8 mouse cellular contexts compared by ENCODE assay signal in genomic region chr17:24350926-24351759, GRCm38 (mm10). TPM values are rescaled to one million over a fixed set of nuclear protein-coding genes. Genes with fewer than 3 reads are reported as not detected.
DNase-seq lines count a peak whose midpoint lies in the region; ATAC-seq and TF ChIP-seq lines count a peak whose summit lies in the region.

Abca17 (minus strand) TSS chr17:24351068.

- DNase-seq in frontal cortex, adult 2 months (ENCODE audit: extremely low spot score in 1 of 2, low spot score in 1 of 2): no peak
- peak; percentile 90 for DNase-seq in MEL (ENCODE audit: low read depth, low spot score)
- DNase-seq in kidney, postnatal 14 days: peak; percentile 45

- peaks cover 0 to 23% of the 10 kb centered on the region in 2 experiments; a peak in 2 of 4 replicates for H3K36me3 ChIP-seq in MEL (ENCODE audit: control insufficient read depth in 1 of 2, insufficient read depth in 2 of 2, low read length in 2 of 2)
- no peaks in the 10 kb centered on the region for H3K36me3 ChIP-seq in heart, embryonic 14.5 days (ENCODE audit: control insufficient read depth, insufficient read depth, low read length)
- no peaks in the 10 kb centered on the region for H3K36me3 ChIP-seq in stomach, embryonic 16.5 days (ENCODE audit: control insufficient read depth, insufficient read depth, low read length)

- TF ChIP-seq RAD21 in MEL (IDR thresholded peaks at IDR 0.05; ENCODE audit: low read depth, low read length): no peak

- TF ChIP-seq EP300 in MEL (IDR thresholded peaks at IDR 0.05; ENCODE audit: low read depth in 1 of 2, low read length in 2 of 2): no peak

- peak; percentile 23; the same call in 1 of the 2 replicates for ATAC-seq in frontal cortex, adult (ENCODE audit: low TSS enrichment)
- no peak for ATAC-seq in heart, embryonic 14.5 days (ENCODE audit: insufficient number of reproducible peaks, insufficient read depth, low FRiP score, low read depth)
- ATAC-seq in megakaryocyte progenitor cell, adult 5-6 weeks (replicated peaks; ENCODE audit: poor library complexity): peak; percentile 21
- ATAC-seq in stomach, embryonic 16.5 days (ENCODE audit: insufficient read depth, low FRiP score): peak; percentile 1; the same call in 1 of the 2 replicates

- H3K4me2 ChIP-seq in heart, embryonic 14.5 days (ENCODE audit: low read length): peak within 1 kb of the TSS; percentile 96
- peak within 1 kb of the TSS; percentile 99 for H3K4me2 ChIP-seq in stomach, embryonic 16.5 days (ENCODE audit: low read depth, low read length)

- peaks cover 34% of the 10 kb centered on the region for H3K79me2 ChIP-seq in MEL (ENCODE audit: control insufficient read depth, insufficient read depth, low read length, poor library complexity)

- TF ChIP-seq CTCF in MEL (IDR thresholded peaks at IDR 0.05 in 2 of 3, conservative IDR thresholded peaks at IDR 0.05 in 1 of 3; ENCODE audit: control insufficient read depth in 1 of 3, insufficient read depth in 1 of 3, low read depth in 2 of 3, low read length in 3 of 3, poor library complexity in 1 of 3, severe bottlenecking in 1 of 3): no peak
- TF ChIP-seq CTCF in cortical plate, adult 2 months (IDR thresholded peaks at IDR 0.05; ENCODE audit: extremely low read depth, insufficient read depth, low read length): no peak

- H3K4me3 ChIP-seq in MEL (ENCODE audit: control insufficient read depth in 1 of 2, insufficient read depth in 1 of 2, low read depth in 2 of 2, low read length in 2 of 2): peak within 1 kb of the TSS; percentile 74 to 96
- peak within 1 kb of the TSS; percentile 63 for H3K4me3 ChIP-seq in cortical plate, adult 2 months (ENCODE audit: insufficient read depth, low read length)
- peak within 1 kb of the TSS; percentile 73 to 80 for H3K4me3 ChIP-seq in heart, embryonic 14.5 days (ENCODE audit: control insufficient read depth in 1 of 2, insufficient read depth in 1 of 2, low read depth in 1 of 2, low read length in 2 of 2)
- peak within 1 kb of the TSS; percentile 78 for H3K4me3 ChIP-seq in stomach, embryonic 16.5 days (replicated peaks; ENCODE audit: low read length)

- peak within 1 kb of the TSS; percentile 44 for H3K27ac ChIP-seq in MEL (ENCODE audit: control insufficient read depth, low read depth, low read length)
- no peak within 1 kb of the TSS for H3K27ac ChIP-seq in cortical plate, adult 2 months (ENCODE audit: insufficient read depth, low read length)
- no peak within 1 kb of the TSS for H3K27ac ChIP-seq in heart, embryonic 14.5 days (replicated peaks in 1 of 2; ENCODE audit: control insufficient read depth in 1 of 2, insufficient read depth in 1 of 2, low read depth in 2 of 2, low read length in 2 of 2)
- no peak within 1 kb of the TSS for H3K27ac ChIP-seq in stomach, embryonic 16.5 days (ENCODE audit: low read length)

- H3K9ac ChIP-seq in MEL (ENCODE audit: control insufficient read depth, low read depth, low read length, poor library complexity, severe bottlenecking): peak within 1 kb of the TSS; percentile 96
- peak within 1 kb of the TSS; percentile 87 for H3K9ac ChIP-seq in heart, embryonic 14.5 days (ENCODE audit: low read length)
- peak within 1 kb of the TSS; percentile 85 for H3K9ac ChIP-seq in stomach, embryonic 16.5 days (ENCODE audit: low read length)

- WGBS in heart, embryonic 14.5 days: 4% methylated on average over 42 of the region's 42 CpGs
- 5% methylated on average over 42 of the region's 42 CpGs for WGBS in stomach, embryonic 16.5 days

- H3K27me3 ChIP-seq in MEL (ENCODE audit: control insufficient read depth in 1 of 2, insufficient read depth in 2 of 2, low read length in 2 of 2): no peaks in the 10 kb centered on the region
- H3K27me3 ChIP-seq in heart, embryonic 14.5 days (ENCODE audit: control insufficient read depth, insufficient read depth, low read length): peaks cover 15% of the 10 kb centered on the region
- peaks cover 7% of the 10 kb centered on the region; the same call in 1 of the 2 replicates for H3K27me3 ChIP-seq in stomach, embryonic 16.5 days (ENCODE audit: control insufficient read depth, insufficient read depth, low read length)

- no peak for TF ChIP-seq POLR2A in MEL (IDR thresholded peaks at IDR 0.05; ENCODE audit: control insufficient read depth in 1 of 2, insufficient read depth in 1 of 2, low read depth in 1 of 2, low read length in 2 of 2, poor library complexity in 1 of 2)
- TF ChIP-seq POLR2A in cortical plate, adult 2 months (IDR thresholded peaks at IDR 0.05; ENCODE audit: extremely low read depth, insufficient read depth, low read length): no peak

- H3K9me3 ChIP-seq in MEL (replicated peaks; ENCODE audit: insufficient read depth, low read length): no peaks in the 10 kb centered on the region
- H3K9me3 ChIP-seq in heart, embryonic 14.5 days (ENCODE audit: control insufficient read depth, low read length): no peaks in the 10 kb centered on the region
- no peaks in the 10 kb centered on the region for H3K9me3 ChIP-seq in stomach, embryonic 16.5 days (replicated peaks; ENCODE audit: control insufficient read depth, low read length)

- H3K4me1 ChIP-seq in MEL (ENCODE audit: control insufficient read depth in 1 of 2, insufficient read depth in 2 of 2, low read length in 2 of 2): peaks cover 9 to 31% of the 10 kb centered on the region in 2 experiments
- peaks cover 5% of the 10 kb centered on the region for H3K4me1 ChIP-seq in cortical plate, adult 2 months (ENCODE audit: control insufficient read depth, insufficient read depth, low read length)
- peaks cover 3 to 10% of the 10 kb centered on the region in 2 experiments; a peak in 3 of 4 replicates for H3K4me1 ChIP-seq in heart, embryonic 14.5 days (ENCODE audit: control insufficient read depth in 2 of 2, insufficient read depth in 2 of 2, low read length in 2 of 2)
- no peaks in the 10 kb centered on the region; the same call in 1 of the 2 replicates for H3K4me1 ChIP-seq in stomach, embryonic 16.5 days (ENCODE audit: control insufficient read depth, insufficient read depth, low read length)

TF ChIP-seq in MEL, 35 proteins besides CTCF, POLR2A, EP300 and RAD21:
- TF ChIP-seq CHD2 (IDR thresholded peaks at IDR 0.05; ENCODE audit: low read length): no peak
- no peak for TF ChIP-seq POLR2AphosphoS2 (IDR thresholded peaks at IDR 0.05; ENCODE audit: low read length)
- TF ChIP-seq MXI1 (IDR thresholded peaks at IDR 0.05; ENCODE audit: low read depth, low read length): no peak
- TF ChIP-seq NRF1 (IDR thresholded peaks at IDR 0.05; ENCODE audit: insufficient read depth, low read depth, low read length, poor library complexity, severe bottlenecking): no peak

RNA-seq across cellular contexts. Expression of gene Abca17, which starts in this region (rescaled TPM):
- polyA plus RNA-seq in frontal cortex, adult 2 months (2012; rRNA removed): 0.90 and 1.0 TPM in 2 replicates
- 0.04 and 0.07 TPM in 2 replicates for total RNA-seq in MEL (2012; rRNA removed)
- polyA plus RNA-seq in MEL (2012; ENCODE audit: insufficient read depth in 1 of 2, insufficient read length in 2 of 2, low read depth in 1 of 2, low replicate concordance in 2 of 2, missing spikeins in 1 of 2): under 1 TPM in 1 of 2 experiments, not detected in 1; 0.03 TPM
- 0.86 and 1.3 TPM in 2 replicates for polyA plus RNA-seq in cortical plate, adult 2 months (2012; rRNA removed)
- polyA plus RNA-seq in heart, embryonic 14.5 days (2014; fragmentation: Nextera tagmentation; extraction: Ambion mirVana): 0.07 TPM in 1 of 2 replicates, not detected in the other
- total RNA-seq in megakaryocyte progenitor cell, adult 5-6 weeks (2015): 0.24 TPM in 1 of 2 replicates, not detected in the other
- total RNA-seq in megakaryocyte progenitor cell, adult 5-6 weeks (2017): 0.03 TPM in 1 of 2 replicates, not detected in the other
- not detected in 2 replicates for polyA plus RNA-seq in stomach, embryonic 16.5 days (2015; fragmentation: Nextera tagmentation; extraction: Ambion mirVana)

Comparison
In these comparisons a context has a peak if more than half of its experiments do, and no peak if none do; other contexts are left out.
1. Peak in DNase-seq, H3K4me3 ChIP-seq, H3K27ac ChIP-seq and H3K9ac ChIP-seq in MEL; RNA of the gene not detected or under 1 TPM.
2. Peak in ATAC-seq in megakaryocyte progenitor cell, adult 5-6 weeks; RNA of the gene not detected or under 1 TPM.
3. Peak in ATAC-seq, H3K4me3 ChIP-seq, H3K9ac ChIP-seq and H3K4me2 ChIP-seq in stomach, embryonic 16.5 days; RNA of the gene not detected or under 1 TPM.